Mouse (Mus musculus): ENCODE results near the gene Ubl7. TPM values are rescaled to one million over a fixed set of nuclear protein-coding genes. Genes with fewer than 3 reads are reported as not detected.

Ubl7 gene
- total and polyA plus RNA-seq, 3 experiments = 22.7 to 89.6 TPM; not detected in 1

GRCm38 (mm10) chr9:57959886-57960866, 49.4 kb downstream of the Ubl7 start:
- Histone ChIP-seq H3K9me3 (replicated peaks; ENCODE audit: insufficient read depth, low read length) (no peaks in the 10 kb centered on the region), H3K27me3 (ENCODE audit: control insufficient read depth in 1 of 2, insufficient read depth in 2 of 2, low read length in 2 of 2) (peaks cover 0 to 9% of the 10 kb centered on the region in 2 experiments; a peak in 2 of 4 replicates), H3K36me3 (ENCODE audit: control insufficient read depth in 1 of 2, insufficient read depth in 2 of 2, low read length in 2 of 2) (no peaks in the 10 kb centered on the region), H3K27ac (ENCODE audit: control insufficient read depth, low read depth, low read length) (no peak overlapping the region), H3K79me2 (ENCODE audit: control insufficient read depth, insufficient read depth, low read length, poor library complexity) (no peaks in the 10 kb centered on the region), H3K9ac (ENCODE audit: control insufficient read depth, low read depth, low read length, poor library complexity, severe bottlenecking) (no peak overlapping the region), H3K4me3 (ENCODE audit: control insufficient read depth in 1 of 2, insufficient read depth in 1 of 2, low read depth in 2 of 2, low read length in 2 of 2) (no peak overlapping the region), H3K4me1 (ENCODE audit: control insufficient read depth in 1 of 2, insufficient read depth in 2 of 2, low read length in 2 of 2) (no peaks in the 10 kb centered on the region)
- no peak for DNase-seq (ENCODE audit: low read depth, low spot score)
- TF ChIP-seq MAZ (IDR thresholded peaks at IDR 0.05; ENCODE audit: low read depth, low read length) (no peak), ZC3H11A (IDR thresholded peaks at IDR 0.05; ENCODE audit: low read depth, low read length) (no peak), USF2 (IDR thresholded peaks at IDR 0.05; ENCODE audit: borderline replicate concordance in 1 of 2, insufficient read depth in 1 of 2, low read depth in 1 of 2, low read length in 2 of 2) (no peak), TCF12 (IDR thresholded peaks at IDR 0.05; ENCODE audit: low read depth, low read length) (no peak), UBTF (IDR thresholded peaks at IDR 0.05; ENCODE audit: borderline replicate concordance, insufficient read depth, low read depth, low read length) (no peak), ETS1 (IDR thresholded peaks at IDR 0.05; ENCODE audit: low read depth, low read length) (no peak), MAX (IDR thresholded peaks at IDR 0.05; ENCODE audit: low read length) (no peak), ZMIZ1 (IDR thresholded peaks at IDR 0.05; ENCODE audit: low read depth, low read length) (no peak), GABPA (IDR thresholded peaks at IDR 0.05; ENCODE audit: low read depth, low read length) (no peak), USF1 (IDR thresholded peaks at IDR 0.05; ENCODE audit: low read depth, low read length) (no peak), CTCF (IDR thresholded peaks at IDR 0.05 in 2 of 3, conservative IDR thresholded peaks at IDR 0.05 in 1 of 3; ENCODE audit: control insufficient read depth in 1 of 3, insufficient read depth in 1 of 3, low read depth in 2 of 3, low read length in 3 of 3, poor library complexity in 1 of 3, severe bottlenecking in 1 of 3) (no peak), ZNF384 (IDR thresholded peaks at IDR 0.05; ENCODE audit: low read depth, low read length) (no peak), TBP (IDR thresholded peaks at IDR 0.05; ENCODE audit: low read depth, low read length) (no peak)

- Histone ChIP-seq H3K27ac (ENCODE audit: control insufficient read depth, low read depth, low read length) (no peak overlapping the region), H3K9ac (ENCODE audit: control insufficient read depth, low read depth, low read length, poor library complexity, severe bottlenecking) (no peak overlapping the region), H3K36me3 (ENCODE audit: control insufficient read depth in 1 of 2, insufficient read depth in 2 of 2, low read length in 2 of 2) (no peaks in the 10 kb centered on the region), H3K27me3 (ENCODE audit: control insufficient read depth in 1 of 2, insufficient read depth in 2 of 2, low read length in 2 of 2) (peaks cover 0 to 11% of the 10 kb centered on the region in 2 experiments; a peak in 2 of 4 replicates), H3K9me3 (replicated peaks; ENCODE audit: insufficient read depth, low read length) (no peaks in the 10 kb centered on the region), H3K79me2 (ENCODE audit: control insufficient read depth, insufficient read depth, low read length, poor library complexity) (no peaks in the 10 kb centered on the region), H3K4me3 (ENCODE audit: control insufficient read depth in 1 of 2, insufficient read depth in 1 of 2, low read depth in 2 of 2, low read length in 2 of 2) (no peak overlapping the region), H3K4me1 (ENCODE audit: control insufficient read depth in 1 of 2, insufficient read depth in 2 of 2, low read length in 2 of 2) (no peaks in the 10 kb centered on the region)
- no peak for DNase-seq (ENCODE audit: low read depth, low spot score)
- no peak for TF ChIP-seq TCF12 (IDR thresholded peaks at IDR 0.05; ENCODE audit: low read depth, low read length)
- TF ChIP-seq SMC3 (IDR thresholded peaks at IDR 0.05; ENCODE audit: low read depth, low read length) = no peak
- TF ChIP-seq GABPA (IDR thresholded peaks at IDR 0.05; ENCODE audit: low read depth, low read length) = no peak
- no peak for TF ChIP-seq CTCF (IDR thresholded peaks at IDR 0.05 in 2 of 3, conservative IDR thresholded peaks at IDR 0.05 in 1 of 3; ENCODE audit: control insufficient read depth in 1 of 3, insufficient read depth in 1 of 3, low read depth in 2 of 3, low read length in 3 of 3, poor library complexity in 1 of 3, severe bottlenecking in 1 of 3)
- TF ChIP-seq E2F4 (IDR thresholded peaks at IDR 0.05; ENCODE audit: borderline replicate concordance, low read depth, low read length) = no peak
- TF ChIP-seq USF2 (IDR thresholded peaks at IDR 0.05; ENCODE audit: borderline replicate concordance in 1 of 2, insufficient read depth in 1 of 2, low read depth in 1 of 2, low read length in 2 of 2) = no peak
- no peak for TF ChIP-seq ZC3H11A (IDR thresholded peaks at IDR 0.05; ENCODE audit: low read depth, low read length)
- no peak for TF ChIP-seq GATA1 (IDR thresholded peaks at IDR 0.05; ENCODE audit: low read depth, low read length)
- TF ChIP-seq RCOR1 (IDR thresholded peaks at IDR 0.05; ENCODE audit: low read depth, low read length) = no peak
- no peak for TF ChIP-seq MYB (IDR thresholded peaks at IDR 0.05; ENCODE audit: low read depth, low read length)
- TF ChIP-seq ETS1 (IDR thresholded peaks at IDR 0.05; ENCODE audit: low read depth, low read length) = no peak
- no peak for TF ChIP-seq POLR2A (IDR thresholded peaks at IDR 0.05; ENCODE audit: control insufficient read depth in 1 of 2, insufficient read depth in 1 of 2, low read depth in 1 of 2, low read length in 2 of 2, poor library complexity in 1 of 2)
- TF ChIP-seq ZNF384 (IDR thresholded peaks at IDR 0.05; ENCODE audit: low read depth, low read length) = no peak
- no peak for TF ChIP-seq MAFK (IDR thresholded peaks at IDR 0.05; ENCODE audit: borderline replicate concordance, low read depth, low read length)
Observed at GRCm38 (mm10) chr9:57961226-57961625, 50.4 kb downstream of the Ubl7 start.

All from MEL (cell line).